Mouse (Mus musculus) limb, embryonic 15.5 days (tissue): Measurements from ENCODE around the gene Fkrp. TPM values are rescaled to one million over a fixed set of nuclear protein-coding genes. Genes with fewer than 3 reads are reported as not detected.

Experiments
- ATAC-seq: fragments of 200-750 bp; cut with Nextera tagmentation; 2 replicates; pipeline ENCODE4 v1.8.0; 2017; ENCODE audit warnings: low read depth, moderate TSS enrichment; ENCODE audit not compliant: insufficient number of reproducible peaks, low FRiP score, low TSS enrichment
- H3K27ac ChIP-seq: fragments of 300-500 bp; sonication (generic); 2 replicates; pipeline ENCODE4 v1.5.1; 2015; ENCODE audit warnings: moderate library complexity, mild to moderate bottlenecking, inconsistent platforms
- H3K27me3 ChIP-seq: fragments of 300-500 bp; sonication (generic); 2 replicates; pipeline ENCODE4 v1.6.1; 2015; ENCODE audit warnings: inconsistent platforms
- H3K36me3 ChIP-seq: fragments of 300-500 bp; sonication (generic); 2 replicates; pipeline ENCODE4 v1.6.1; 2015; ENCODE audit warnings: inconsistent platforms
- H3K4me1 ChIP-seq: fragments of 300-500 bp; sonication (generic); 2 replicates; pipeline ENCODE4 v1.6.1; 2015; ENCODE audit warnings: inconsistent platforms
- H3K4me2 ChIP-seq: fragments of 300-500 bp; sonication (generic); 2 replicates; pipeline ENCODE4 v1.6.1; 2015; ENCODE audit warnings: mild to moderate bottlenecking, inconsistent platforms
- H3K4me3 ChIP-seq: fragments of 300-500 bp; sonication (generic); 2 replicates; pipeline ENCODE4 v1.5.1; 2015; ENCODE audit warnings: mild to moderate bottlenecking, inconsistent platforms
- H3K9ac ChIP-seq: fragments of 300-500 bp; sonication (generic); 2 replicates; pipeline ENCODE4 v1.6.1; 2015; ENCODE audit warnings: inconsistent platforms
- H3K9me3 ChIP-seq: fragments of 300-500 bp; sonication (generic); 2 replicates; pipeline ENCODE4 v1.6.1; 2016; ENCODE audit warnings: inconsistent platforms
- WGBS: fragments of 180-500 bp; shearing (Covaris S2); methylation state at CpG from one replicate; pipeline ENCODE4 v1.1.7; 2015; 5-methylcytosine and 5-hydroxymethylcytosine counted together
- polyA plus RNA-seq: library from polyadenylated mRNA; unstranded; fragments of >200 nt; fragmentation: Nextera tagmentation; extraction: Ambion mirVana; gene quantifications from 2 replicates; pipeline ENCODE4 v1.2.1, GENCODE M21; 2015

Gene Fkrp
- polyA plus RNA-seq, 1 experiment from 2014 or later = 27.1 TPM

DNA sequence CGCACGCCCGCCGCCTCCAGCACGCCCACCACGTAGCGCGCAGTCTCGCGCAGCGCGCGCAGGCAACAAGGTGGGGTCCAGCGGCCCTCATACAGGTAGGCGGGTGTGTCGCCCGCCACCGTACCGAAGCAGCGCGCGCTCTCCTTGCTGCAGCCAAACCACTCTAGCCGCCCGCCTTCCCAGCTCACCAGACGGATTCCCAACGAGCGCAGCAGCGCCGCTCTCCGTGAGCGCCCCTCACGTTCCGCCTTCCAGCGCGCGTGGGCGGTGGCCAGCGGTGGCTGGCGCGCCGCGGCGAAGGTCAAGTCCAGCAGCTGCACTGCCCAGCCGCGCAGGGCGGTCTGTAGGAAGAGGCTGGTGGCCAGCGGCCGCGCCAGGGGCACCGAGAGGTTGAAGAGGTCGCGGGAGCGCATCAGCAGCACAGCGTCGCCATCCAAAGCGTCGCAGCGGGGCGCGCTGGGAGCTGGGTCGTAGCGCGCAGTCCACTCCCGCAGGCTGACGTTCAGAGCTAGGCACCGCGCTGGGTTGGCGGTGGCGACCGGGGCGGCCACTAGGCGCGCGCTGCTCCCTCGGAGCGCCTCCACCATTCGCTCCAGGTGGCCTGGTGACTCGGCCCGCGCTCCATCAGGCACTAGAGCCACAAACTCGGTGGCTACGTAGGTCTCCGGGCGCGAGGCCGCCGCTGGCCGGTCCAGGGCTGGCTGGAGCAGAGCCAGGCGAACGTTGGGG lies 5.4 kb downstream of the Fkrp start:
- Histone ChIP-seq H3K9ac (peak overlapping the region; percentile 23; the same call in 1 of the 2 replicates), H3K4me1 (peaks cover 30% of the 10 kb centered on the region), H3K27me3 (peaks cover 26% of the 10 kb centered on the region), H3K4me2 (peak overlapping the region; percentile 88), H3K27ac (no peak overlapping the region), H3K4me3 (peak overlapping the region; percentile 46), H3K9me3 (no peaks in the 10 kb centered on the region), H3K36me3 (peaks cover 50% of the 10 kb centered on the region)
- ATAC-seq = no peak
- WGBS = 7% methylated on average over 90 of the region's 90 CpGs

DNA sequence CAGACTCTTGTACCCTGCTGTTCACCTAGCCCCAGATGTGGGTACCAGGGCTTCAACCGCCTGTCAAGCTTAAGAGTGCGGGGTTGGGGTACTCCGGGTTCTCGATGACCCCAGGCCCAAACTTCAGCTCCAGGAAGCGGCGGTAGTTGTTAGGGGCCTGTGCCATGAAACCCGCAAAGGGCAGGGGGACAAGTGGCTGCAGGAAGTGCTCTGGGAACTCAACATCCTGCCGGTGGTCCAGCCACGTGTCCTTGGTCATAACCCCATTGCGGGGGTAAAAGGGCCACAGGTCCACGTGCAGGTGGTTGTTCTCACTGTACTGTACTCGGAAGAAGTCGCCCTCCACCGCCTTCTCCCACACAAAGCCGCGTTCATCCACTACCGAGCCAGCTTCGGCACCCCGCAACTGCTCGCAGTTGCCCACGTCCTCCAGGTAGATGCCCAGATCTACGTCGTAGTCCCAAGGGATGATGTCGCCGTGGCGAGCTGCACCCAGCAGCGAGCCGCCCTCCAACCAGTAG lies 6.1 kb downstream of the Fkrp start:
- Histone ChIP-seq H3K36me3 (peaks cover 50% of the 10 kb centered on the region), H3K4me1 (peaks cover 24% of the 10 kb centered on the region), H3K4me3 (peak overlapping the region; percentile 46), H3K9ac (no peak overlapping the region), H3K9me3 (no peaks in the 10 kb centered on the region), H3K4me2 (peak overlapping the region; percentile 88), H3K27ac (no peak overlapping the region), H3K27me3 (peaks cover 26% of the 10 kb centered on the region)
- 51% methylated on average over 28 of the region's 28 CpGs for WGBS
- ATAC-seq = no peak

DNA sequence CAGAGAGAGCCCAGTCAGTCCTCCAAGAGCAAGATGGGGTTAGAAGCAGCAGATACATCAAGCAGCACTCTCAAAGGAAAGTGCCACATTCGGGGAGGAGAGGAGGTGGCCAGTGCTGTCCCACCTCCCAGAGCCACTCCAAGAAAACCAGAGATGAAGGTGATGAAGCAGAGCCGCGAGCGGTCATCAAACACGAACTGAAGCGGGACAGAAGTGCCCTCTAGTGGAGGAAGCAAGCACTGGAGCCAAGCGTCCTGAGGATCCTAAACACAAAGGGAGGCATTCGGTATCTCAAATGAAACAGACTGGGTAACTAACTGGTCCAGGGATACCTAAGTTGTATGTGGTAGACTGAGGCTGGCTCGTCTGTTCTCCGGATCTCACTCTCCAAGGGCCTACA lies 6.8 kb downstream of the Fkrp start:
- Histone ChIP-seq H3K9ac (no peak overlapping the region), H3K27me3 (peaks cover 26% of the 10 kb centered on the region), H3K27ac (no peak overlapping the region), H3K36me3 (peaks cover 50% of the 10 kb centered on the region), H3K4me3 (no peak overlapping the region), H3K9me3 (no peaks in the 10 kb centered on the region), H3K4me1 (peaks cover 23% of the 10 kb centered on the region), H3K4me2 (no peak overlapping the region)
- 26% methylated on average over 10 of the region's 10 CpGs for WGBS
- ATAC-seq = no peak

DNA sequence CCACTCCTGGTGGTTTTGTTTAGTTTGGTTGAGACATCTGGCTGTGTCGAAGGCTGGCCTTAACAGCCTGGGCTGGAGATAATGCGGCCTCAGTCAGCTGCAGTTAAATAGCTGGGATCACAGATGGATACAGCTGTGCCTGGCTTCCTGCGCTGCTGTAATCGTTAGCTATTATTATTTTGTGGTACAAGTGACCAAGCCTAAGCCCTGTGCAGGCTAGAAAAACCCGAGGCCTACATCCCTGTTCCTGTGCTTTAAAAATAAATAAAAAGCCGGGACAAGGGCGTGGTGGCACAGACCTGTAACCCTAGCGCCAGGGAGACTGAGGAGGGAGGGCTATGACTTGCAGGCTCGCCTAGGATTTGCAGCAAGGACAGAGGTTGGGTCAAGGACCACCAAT lies 7.9 kb downstream of the Fkrp start:
- Histone ChIP-seq H3K9me3 (no peaks in the 10 kb centered on the region), H3K36me3 (peaks cover 39% of the 10 kb centered on the region), H3K4me3 (no peak overlapping the region), H3K4me2 (no peak overlapping the region), H3K9ac (no peak overlapping the region), H3K27ac (no peak overlapping the region), H3K4me1 (peaks cover 23% of the 10 kb centered on the region), H3K27me3 (peaks cover 26% of the 10 kb centered on the region)
- no peak for ATAC-seq
- WGBS = 76% methylated on average over 9 of the region's 9 CpGs

DNA sequence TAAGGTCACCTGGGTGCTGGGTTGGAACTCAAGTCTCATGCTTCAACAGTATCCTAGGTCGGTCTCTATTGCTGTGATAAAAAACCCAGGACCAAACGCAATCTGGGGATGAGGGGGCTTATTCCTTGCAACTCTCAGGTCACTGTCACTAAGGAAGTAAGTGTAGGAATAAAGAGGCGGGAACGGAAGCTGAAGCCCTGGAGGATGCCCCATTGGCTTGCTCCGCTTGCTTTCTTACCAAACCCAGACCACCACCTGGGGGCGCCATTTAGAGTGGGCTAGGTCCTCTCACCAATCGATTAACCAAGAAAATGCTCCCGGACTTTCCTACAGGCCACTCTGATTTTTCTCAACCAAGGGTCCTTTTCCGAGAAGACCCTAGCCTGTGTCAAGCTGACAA lies 8.6 kb downstream of the Fkrp start:
- H3K4me2 ChIP-seq = no peak overlapping the region
- peaks cover 23% of the 10 kb centered on the region for H3K4me1 ChIP-seq
- H3K4me3 ChIP-seq = no peak overlapping the region
- no peak overlapping the region for H3K27ac ChIP-seq
- no peaks in the 10 kb centered on the region for H3K9me3 ChIP-seq
- peaks cover 23% of the 10 kb centered on the region for H3K27me3 ChIP-seq
- H3K36me3 ChIP-seq = peaks cover 33% of the 10 kb centered on the region
- WGBS = 90% methylated on average over 9 of the region's 9 CpGs
- ATAC-seq = no peak
- no peak overlapping the region for H3K9ac ChIP-seq

DNA sequence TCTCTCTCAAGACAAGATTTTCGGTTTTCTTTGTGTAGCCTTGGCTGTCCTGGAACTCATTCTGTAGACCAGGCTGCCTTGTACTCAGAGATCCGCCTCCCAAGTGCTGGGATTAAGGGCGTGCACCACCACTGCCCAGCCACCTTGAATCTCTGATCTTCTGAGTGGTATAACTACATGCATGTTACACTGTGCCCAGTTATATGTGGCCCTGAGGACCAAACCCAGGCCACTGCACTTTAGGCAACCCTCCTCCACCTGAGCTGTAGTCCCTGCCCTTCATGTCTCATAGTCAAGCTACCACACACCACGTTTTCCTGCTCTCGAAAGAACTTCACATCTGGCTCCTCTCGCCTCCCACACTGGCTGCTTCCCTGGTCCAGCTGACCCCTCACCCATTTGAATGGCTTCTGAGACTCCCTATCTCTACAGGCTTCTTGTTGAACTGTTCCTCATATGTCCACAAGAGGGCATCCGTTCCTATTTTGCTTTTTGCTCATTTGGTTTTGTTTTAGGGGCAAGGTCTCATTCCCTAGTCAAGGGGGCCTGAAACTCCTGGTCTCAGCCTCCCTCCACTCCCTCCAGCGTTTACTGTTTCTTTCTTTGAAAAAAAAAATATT lies 12.0 kb downstream of the Fkrp start:
- Histone ChIP-seq H3K27me3 (no peaks in the 10 kb centered on the region), H3K9ac (no peak overlapping the region), H3K4me3 (no peak overlapping the region), H3K36me3 (peaks cover 27% of the 10 kb centered on the region), H3K4me2 (no peak overlapping the region), H3K27ac (no peak overlapping the region), H3K4me1 (peaks cover 1% of the 10 kb centered on the region), H3K9me3 (no peaks in the 10 kb centered on the region)
- WGBS = 33% methylated on average over 8 of the region's 8 CpGs
- ATAC-seq = peak; percentile 57; the same call in 1 of the 2 replicates

DNA sequence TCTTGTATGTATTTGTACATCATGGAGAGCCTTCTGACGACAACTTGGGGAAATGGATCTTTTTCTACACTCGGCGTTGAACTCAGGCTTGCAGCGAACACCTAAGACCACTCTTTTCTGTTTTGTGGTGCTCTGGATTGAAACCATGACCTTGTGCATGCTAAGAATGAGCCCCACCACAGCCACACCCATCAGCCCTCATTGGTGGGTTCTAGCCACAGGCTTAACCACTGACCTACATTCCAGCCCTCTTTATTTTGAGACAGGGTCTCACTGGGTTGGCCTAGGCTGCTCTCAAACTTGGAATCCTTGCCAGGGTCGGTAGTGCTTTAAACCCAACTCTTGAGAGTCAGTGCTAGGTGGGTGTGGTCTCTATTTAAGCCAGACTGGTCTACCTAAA lies 21.6 kb downstream of the Fkrp start:
- H3K4me2 ChIP-seq = no peak overlapping the region
- 82% methylated on average over 5 of the region's 5 CpGs for WGBS

DNA sequence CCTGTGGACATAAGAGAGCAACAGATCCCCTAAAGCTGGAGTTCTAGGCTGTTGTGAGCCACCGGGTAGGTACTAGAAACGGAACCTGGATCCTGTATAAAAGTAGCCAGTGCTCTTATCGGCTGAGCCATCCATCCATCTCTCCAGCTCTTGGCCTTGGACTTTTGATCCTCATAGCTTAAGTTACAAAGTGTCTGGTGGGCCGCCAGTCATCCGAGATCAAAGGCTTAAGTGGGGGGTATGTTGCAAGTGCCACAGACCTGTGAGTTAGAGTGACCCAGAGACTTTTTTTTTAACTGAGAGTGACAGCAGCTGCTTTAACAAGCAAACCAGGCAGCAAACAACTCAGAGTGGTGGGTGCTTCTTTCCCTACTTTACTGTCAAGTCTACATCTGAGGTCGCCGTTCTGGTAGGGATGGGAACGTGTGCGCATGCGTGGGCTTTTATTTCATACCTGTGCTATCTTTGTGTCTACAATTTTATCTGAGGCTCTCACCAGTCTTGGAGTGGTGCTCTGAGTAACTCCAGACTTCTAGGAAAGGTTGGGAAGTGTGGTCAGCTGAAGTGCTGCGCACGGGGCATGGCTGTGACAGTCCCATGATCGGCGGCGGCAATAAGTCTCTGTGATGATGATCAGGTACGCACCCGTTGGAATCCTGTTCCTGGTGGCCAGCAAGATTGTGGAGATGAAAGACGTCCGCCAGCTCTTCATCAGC lies 23.4 kb downstream of the Fkrp start:
- H3K36me3 ChIP-seq = peaks cover 40% of the 10 kb centered on the region
- H3K9ac ChIP-seq = no peak overlapping the region
- no peak overlapping the region for H3K4me2 ChIP-seq
- no peaks in the 10 kb centered on the region for H3K4me1 ChIP-seq
- ATAC-seq = no peak
- WGBS = 86% methylated on average over 19 of the region's 19 CpGs
- H3K27me3 ChIP-seq = no peaks in the 10 kb centered on the region
- no peaks in the 10 kb centered on the region for H3K9me3 ChIP-seq
- no peak overlapping the region for H3K4me3 ChIP-seq
- no peak overlapping the region for H3K27ac ChIP-seq

More for the DNA sequence above, 21.6 kb downstream of the Fkrp start:
- Histone ChIP-seq H3K9me3 (no peaks in the 10 kb centered on the region), H3K9ac (no peak overlapping the region), H3K36me3 (peaks cover 38% of the 10 kb centered on the region), H3K27ac (no peak overlapping the region), H3K4me1 (no peaks in the 10 kb centered on the region), H3K27me3 (no peaks in the 10 kb centered on the region), H3K4me3 (no peak overlapping the region)
- no peak for ATAC-seq

DNA sequence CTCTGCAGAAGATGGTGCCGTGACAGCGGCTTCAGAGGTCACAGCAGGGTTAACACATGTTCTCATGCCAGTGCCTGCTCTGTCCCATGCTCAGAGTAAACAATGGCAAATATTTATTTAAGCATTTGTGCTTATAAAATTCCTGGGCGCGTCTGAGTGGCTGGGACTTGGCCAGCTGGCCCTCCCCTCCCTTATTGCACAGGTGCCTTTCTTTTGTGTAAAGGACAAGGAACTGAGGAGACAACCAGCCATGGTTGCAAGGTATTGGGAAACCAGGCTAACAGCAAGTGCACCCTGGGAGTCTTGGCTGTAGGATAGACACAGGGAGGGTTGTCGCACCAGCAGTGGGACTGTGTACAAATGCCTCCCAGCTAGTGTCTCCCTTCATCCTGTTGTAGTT lies 24.2 kb downstream of the Fkrp start:
- no peaks in the 10 kb centered on the region for H3K4me1 ChIP-seq
- no peaks in the 10 kb centered on the region for H3K9me3 ChIP-seq
- no peak overlapping the region for H3K4me2 ChIP-seq
- no peaks in the 10 kb centered on the region for H3K27me3 ChIP-seq
- ATAC-seq = no peak
- 73% methylated on average over 5 of the region's 5 CpGs for WGBS
- H3K4me3 ChIP-seq = no peak overlapping the region
- peaks cover 39% of the 10 kb centered on the region for H3K36me3 ChIP-seq
- no peak overlapping the region for H3K27ac ChIP-seq
- H3K9ac ChIP-seq = no peak overlapping the region

DNA sequence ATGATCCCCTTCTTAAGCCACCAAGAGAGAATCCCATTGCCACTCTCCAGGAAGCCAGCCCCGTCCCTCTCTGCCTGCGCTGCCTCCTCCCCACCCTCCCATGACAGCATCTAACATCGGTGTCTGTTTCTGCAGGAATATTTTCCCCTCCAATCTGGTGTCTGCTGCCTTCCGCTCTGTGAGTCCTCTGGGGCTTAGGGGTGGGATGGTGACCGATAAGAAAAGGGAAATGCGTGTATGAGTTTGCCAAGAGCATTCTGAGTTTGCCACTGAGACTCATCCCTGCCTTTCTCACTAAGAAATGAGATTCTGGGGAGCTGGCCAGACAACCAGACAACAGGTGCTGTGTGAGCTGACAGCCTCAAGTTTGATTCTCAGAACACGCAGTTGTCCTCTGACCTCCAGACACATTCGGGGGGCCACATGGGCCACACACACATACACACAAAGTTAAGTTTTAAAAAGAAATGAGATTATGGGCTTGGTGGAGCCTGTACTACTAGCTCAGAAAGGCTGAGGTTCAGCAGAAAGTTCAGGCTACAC lies 30.9 kb downstream of the Fkrp start:
- no peak overlapping the region for H3K9ac ChIP-seq

DNA sequence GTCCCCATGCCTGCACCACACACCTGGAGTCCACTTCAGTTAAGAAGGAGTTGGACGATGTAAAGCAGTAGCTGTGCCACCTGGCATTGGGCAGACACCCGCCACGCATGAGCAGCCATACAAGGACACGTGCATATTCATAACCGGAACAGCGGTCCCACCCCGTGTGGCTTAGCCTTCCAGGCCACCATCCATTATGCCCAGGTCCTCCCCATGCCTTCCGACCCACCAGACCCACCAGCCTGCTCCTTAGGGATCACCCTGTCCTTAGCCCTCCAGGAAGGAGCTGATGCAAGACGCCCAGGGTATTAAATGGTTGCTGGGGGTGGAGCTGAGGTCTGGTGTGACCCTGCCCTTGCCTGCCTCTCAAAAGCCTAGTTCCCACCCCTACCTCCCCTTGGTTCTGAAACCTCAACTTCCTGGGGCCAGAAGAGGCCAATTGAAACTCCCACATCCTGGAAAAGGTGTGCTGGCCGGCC lies 32.0 kb downstream of the Fkrp start:
- peaks cover 42% of the 10 kb centered on the region for H3K4me1 ChIP-seq
- WGBS = 71% methylated on average over 10 of the region's 10 CpGs
- H3K9ac ChIP-seq = no peak overlapping the region
- peaks cover 13% of the 10 kb centered on the region; the same call in 1 of the 2 replicates for H3K36me3 ChIP-seq
- H3K4me3 ChIP-seq = no peak overlapping the region
- no peak overlapping the region for H3K27ac ChIP-seq
- no peak for ATAC-seq
- H3K4me2 ChIP-seq = peak overlapping the region; percentile 99
- H3K27me3 ChIP-seq = no peaks in the 10 kb centered on the region
- H3K9me3 ChIP-seq = no peaks in the 10 kb centered on the region

More for the DNA sequence above, 30.9 kb downstream of the Fkrp start:
- no peaks in the 10 kb centered on the region for H3K9me3 ChIP-seq
- H3K36me3 ChIP-seq = peaks cover 22% of the 10 kb centered on the region; the same call in 1 of the 2 replicates
- H3K27ac ChIP-seq = no peak overlapping the region
- H3K4me1 ChIP-seq = peaks cover 42% of the 10 kb centered on the region
- H3K27me3 ChIP-seq = no peaks in the 10 kb centered on the region
- no peak overlapping the region for H3K4me2 ChIP-seq
- WGBS = 76% methylated on average over 8 of the region's 8 CpGs
- H3K4me3 ChIP-seq = no peak overlapping the region
- no peak for ATAC-seq
